Mouse (Mus musculus): Measurements from ENCODE around the gene Ccdc169. TPM values are rescaled to one million over a fixed set of nuclear protein-coding genes. Genes with fewer than 3 reads are reported as not detected.

The Ccdc169 gene
- 0.30 TPM in 1 of 2 replicates, not detected in the other for total RNA-seq (2014; fragmentation: Nextera tagmentation)
- total RNA-seq (2017) = 0.11 and 0.17 TPM in 2 replicates
- polyA plus RNA-seq (2012) = not detected in 2 replicates

- DNase-seq (ENCODE audit: low spot score) = no peak
- TF ChIP-seq GATA1 (IDR thresholded peaks at IDR 0.05; ENCODE audit: borderline replicate concordance, low read length) (no peak), GATA2 (IDR thresholded peaks at IDR 0.05; ENCODE audit: borderline replicate concordance, low read depth, low read length) (no peak), POLR2AphosphoS5 (IDR thresholded peaks at IDR 0.05; ENCODE audit: insufficient replicate concordance, low read depth, low read length) (no peak), TAL1 (conservative IDR thresholded peaks at IDR 0.05; ENCODE audit: low read depth, low read length) (no peak), CTCF (IDR thresholded peaks at IDR 0.05; ENCODE audit: low read depth, low read length) (no peak)
- Histone ChIP-seq H3K4me3 (ENCODE audit: low read depth, low read length) (no peak within 1 kb of the TSS), H3K9me3 (replicated peaks) (no peaks in the 10 kb centered on the region), H3K4me1 (ENCODE audit: insufficient read depth, low read depth, low read length) (no peaks in the 10 kb centered on the region), H3K36me3 (replicated peaks) (peaks cover 32% of the 10 kb centered on the region), H3K27me3 (ENCODE audit: insufficient read depth, low read length) (no peaks in the 10 kb centered on the region)
- ATAC-seq (ENCODE audit: extremely low read depth, insufficient number of reproducible peaks, low FRiP score, poor library complexity, severe bottlenecking) = no peak
These were observed at the start of gene Ccdc169 for GRCm38 (mm10) chr3:55137039-55137438. Gene Ccdc169 (plus strand): TSS chr3:55137339.

GRCm38 (mm10) chr3:55087360-55087759, 49.8 kb upstream of the Ccdc169 start:
- Histone ChIP-seq H3K36me3 (replicated peaks) (no peaks in the 10 kb centered on the region), H3K4me1 (ENCODE audit: insufficient read depth, low read depth, low read length) (no peaks in the 10 kb centered on the region), H3K9me3 (replicated peaks) (no peaks in the 10 kb centered on the region), H3K27me3 (ENCODE audit: insufficient read depth, low read length) (no peaks in the 10 kb centered on the region; the same call in 1 of the 2 replicates), H3K4me3 (ENCODE audit: low read depth, low read length) (no peak overlapping the region)
- DNase-seq (ENCODE audit: low spot score) (no peak), ATAC-seq (ENCODE audit: extremely low read depth, insufficient number of reproducible peaks, low FRiP score, poor library complexity, severe bottlenecking) (no peak)
- TF ChIP-seq TAL1 (conservative IDR thresholded peaks at IDR 0.05; ENCODE audit: low read depth, low read length) (no peak), GATA1 (IDR thresholded peaks at IDR 0.05; ENCODE audit: borderline replicate concordance, low read length) (no peak), POLR2AphosphoS5 (IDR thresholded peaks at IDR 0.05; ENCODE audit: insufficient replicate concordance, low read depth, low read length) (no peak)

- no peaks in the 10 kb centered on the region; the same call in 1 of the 2 replicates for H3K27me3 ChIP-seq (ENCODE audit: insufficient read depth, low read length)
- no peak overlapping the region for H3K4me3 ChIP-seq (ENCODE audit: low read depth, low read length)
- H3K9me3 ChIP-seq (replicated peaks) = no peaks in the 10 kb centered on the region
- H3K36me3 ChIP-seq (replicated peaks) = no peaks in the 10 kb centered on the region
- no peak for ATAC-seq (ENCODE audit: extremely low read depth, insufficient number of reproducible peaks, low FRiP score, poor library complexity, severe bottlenecking)
- TF ChIP-seq TAL1 (conservative IDR thresholded peaks at IDR 0.05; ENCODE audit: low read depth, low read length) (no peak), CTCF (IDR thresholded peaks at IDR 0.05; ENCODE audit: low read depth, low read length) (no peak), POLR2AphosphoS5 (IDR thresholded peaks at IDR 0.05; ENCODE audit: insufficient replicate concordance, low read depth, low read length) (no peak), GATA2 (IDR thresholded peaks at IDR 0.05; ENCODE audit: borderline replicate concordance, low read depth, low read length) (no peak), GATA1 (IDR thresholded peaks at IDR 0.05; ENCODE audit: borderline replicate concordance, low read length) (no peak)
- H3K4me1 ChIP-seq (ENCODE audit: insufficient read depth, low read depth, low read length) = no peaks in the 10 kb centered on the region
- no peak for DNase-seq (ENCODE audit: low spot score)
These were observed 48.8 kb upstream of the Ccdc169 start for GRCm38 (mm10) chr3:55088359-55088758.

GRCm38 (mm10) chr3:55088843-55089242, 48.3 kb upstream of the Ccdc169 start:
- Histone ChIP-seq H3K4me1 (ENCODE audit: insufficient read depth, low read depth, low read length) (no peaks in the 10 kb centered on the region), H3K36me3 (replicated peaks) (no peaks in the 10 kb centered on the region), H3K4me3 (ENCODE audit: low read depth, low read length) (no peak overlapping the region), H3K27me3 (ENCODE audit: insufficient read depth, low read length) (no peaks in the 10 kb centered on the region; the same call in 1 of the 2 replicates), H3K9me3 (replicated peaks) (no peaks in the 10 kb centered on the region)
- TF ChIP-seq POLR2AphosphoS5 (IDR thresholded peaks at IDR 0.05; ENCODE audit: insufficient replicate concordance, low read depth, low read length) (no peak), CTCF (IDR thresholded peaks at IDR 0.05; ENCODE audit: low read depth, low read length) (no peak), TAL1 (conservative IDR thresholded peaks at IDR 0.05; ENCODE audit: low read depth, low read length) (no peak), GATA1 (IDR thresholded peaks at IDR 0.05; ENCODE audit: borderline replicate concordance, low read length) (no peak), GATA2 (IDR thresholded peaks at IDR 0.05; ENCODE audit: borderline replicate concordance, low read depth, low read length) (no peak)
- DNase-seq (ENCODE audit: low spot score) (no peak), ATAC-seq (ENCODE audit: extremely low read depth, insufficient number of reproducible peaks, low FRiP score, poor library complexity, severe bottlenecking) (no peak)

GRCm38 (mm10) chr3:55089291-55089690, 47.8 kb upstream of the Ccdc169 start:
- DNase-seq (ENCODE audit: low spot score) (no peak), ATAC-seq (ENCODE audit: extremely low read depth, insufficient number of reproducible peaks, low FRiP score, poor library complexity, severe bottlenecking) (no peak)
- H3K4me1 ChIP-seq (ENCODE audit: insufficient read depth, low read depth, low read length) = no peaks in the 10 kb centered on the region
- no peak overlapping the region for H3K4me3 ChIP-seq (ENCODE audit: low read depth, low read length)
- H3K9me3 ChIP-seq (replicated peaks) = no peaks in the 10 kb centered on the region
- H3K27me3 ChIP-seq (ENCODE audit: insufficient read depth, low read length) = no peaks in the 10 kb centered on the region; the same call in 1 of the 2 replicates
- no peaks in the 10 kb centered on the region for H3K36me3 ChIP-seq (replicated peaks)
- no peak for TF ChIP-seq CTCF (IDR thresholded peaks at IDR 0.05; ENCODE audit: low read depth, low read length)
- no peak for TF ChIP-seq GATA2 (IDR thresholded peaks at IDR 0.05; ENCODE audit: borderline replicate concordance, low read depth, low read length)
- TF ChIP-seq GATA1 (IDR thresholded peaks at IDR 0.05; ENCODE audit: borderline replicate concordance, low read length) = no peak
- no peak for TF ChIP-seq POLR2AphosphoS5 (IDR thresholded peaks at IDR 0.05; ENCODE audit: insufficient replicate concordance, low read depth, low read length)
- no peak for TF ChIP-seq TAL1 (conservative IDR thresholded peaks at IDR 0.05; ENCODE audit: low read depth, low read length)

- ATAC-seq (ENCODE audit: extremely low read depth, insufficient number of reproducible peaks, low FRiP score, poor library complexity, severe bottlenecking) (no peak), DNase-seq (ENCODE audit: low spot score) (no peak)
- no peaks in the 10 kb centered on the region for H3K36me3 ChIP-seq (replicated peaks)
- no peak overlapping the region for H3K4me3 ChIP-seq (ENCODE audit: low read depth, low read length)
- no peak for TF ChIP-seq TAL1 (conservative IDR thresholded peaks at IDR 0.05; ENCODE audit: low read depth, low read length)
- TF ChIP-seq POLR2AphosphoS5 (IDR thresholded peaks at IDR 0.05; ENCODE audit: insufficient replicate concordance, low read depth, low read length) = no peak
- no peak for TF ChIP-seq CTCF (IDR thresholded peaks at IDR 0.05; ENCODE audit: low read depth, low read length)
- TF ChIP-seq GATA1 (IDR thresholded peaks at IDR 0.05; ENCODE audit: borderline replicate concordance, low read length) = no peak
- no peak for TF ChIP-seq GATA2 (IDR thresholded peaks at IDR 0.05; ENCODE audit: borderline replicate concordance, low read depth, low read length)
- no peaks in the 10 kb centered on the region; the same call in 1 of the 2 replicates for H3K27me3 ChIP-seq (ENCODE audit: insufficient read depth, low read length)
- H3K9me3 ChIP-seq (replicated peaks) = no peaks in the 10 kb centered on the region
- no peaks in the 10 kb centered on the region for H3K4me1 ChIP-seq (ENCODE audit: insufficient read depth, low read depth, low read length)
These were observed 44.0 kb upstream of the Ccdc169 start for GRCm38 (mm10) chr3:55093161-55093560.
